Mouse (Mus musculus) mouse trophoblast stem cell (cell line): ENCODE measurements around the gene Ano1.

Experiments
- in situ Hi-C, 2 experiments: fragments of 300-500 bp; cut with MseI, MboI; formaldehyde crosslinking; loops; 2 replicates in 1 of 2; 3 replicates in 1 of 2; pipeline ENCODE4 v1.15.1; 2025

The Ano1 gene

GRCm38 (mm10) chr7:144769434-144770080, 17.8 kb upstream of the Ano1 start:
- in situ Hi-C loops, result no loop called here

DNA sequence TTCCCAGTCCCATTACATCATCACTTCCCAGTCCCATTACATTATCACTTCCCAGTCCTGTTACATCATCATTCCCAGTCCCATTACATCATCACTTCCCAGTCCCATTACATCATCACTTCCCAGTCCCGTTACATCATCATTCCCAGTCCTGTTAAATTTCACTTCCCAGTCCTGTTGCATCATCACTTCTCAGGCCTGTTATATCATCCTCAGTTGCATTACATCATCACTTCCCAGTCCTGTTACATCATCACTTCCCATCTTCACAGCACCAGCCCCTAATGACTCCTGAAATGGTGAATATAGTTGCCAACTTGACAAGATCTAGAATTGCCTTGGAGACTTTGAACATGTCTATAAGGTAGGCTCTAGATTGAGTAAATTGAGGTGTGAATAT, 17.1 kb upstream of the Ano1 start:
- in situ Hi-C loops, result no loop called here

DNA sequence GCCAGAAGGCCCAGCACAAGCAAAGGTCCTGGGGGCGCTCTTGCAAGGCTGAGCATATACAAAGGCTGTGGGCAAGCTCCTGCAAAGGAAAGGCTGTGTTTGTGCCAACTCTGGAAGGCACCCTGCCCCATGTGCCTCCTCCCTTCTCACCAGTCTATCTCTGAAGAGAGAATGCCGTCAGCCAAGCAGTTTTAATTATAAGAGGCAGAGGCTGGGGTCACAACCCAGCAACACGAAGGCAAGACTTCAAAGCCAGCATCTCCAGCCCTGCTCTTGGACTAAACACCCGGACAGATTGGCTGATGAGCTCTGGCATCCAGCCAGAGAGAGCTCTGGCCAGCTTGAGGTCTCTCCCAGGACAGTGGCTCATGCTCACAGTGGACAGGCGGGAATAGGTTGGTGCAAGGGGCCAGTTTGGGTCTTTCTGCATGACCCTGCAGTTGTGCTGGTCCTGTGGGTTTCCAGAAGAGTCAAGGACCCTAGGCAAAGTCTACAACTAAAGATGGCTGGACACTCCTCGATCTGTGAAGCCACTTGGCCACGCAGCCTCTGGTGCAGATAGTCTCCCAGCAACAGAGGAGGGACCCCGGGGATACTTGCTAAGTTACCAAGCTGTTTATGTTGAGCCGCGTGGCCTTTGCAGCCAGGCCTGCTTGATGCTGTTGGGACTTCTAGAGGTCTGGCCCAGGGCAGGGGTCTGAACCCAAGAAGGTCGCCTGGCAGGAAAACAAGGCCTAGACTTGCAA, 12.9 kb upstream of the Ano1 start:
- in situ Hi-C loops, result no loop called here

DNA sequence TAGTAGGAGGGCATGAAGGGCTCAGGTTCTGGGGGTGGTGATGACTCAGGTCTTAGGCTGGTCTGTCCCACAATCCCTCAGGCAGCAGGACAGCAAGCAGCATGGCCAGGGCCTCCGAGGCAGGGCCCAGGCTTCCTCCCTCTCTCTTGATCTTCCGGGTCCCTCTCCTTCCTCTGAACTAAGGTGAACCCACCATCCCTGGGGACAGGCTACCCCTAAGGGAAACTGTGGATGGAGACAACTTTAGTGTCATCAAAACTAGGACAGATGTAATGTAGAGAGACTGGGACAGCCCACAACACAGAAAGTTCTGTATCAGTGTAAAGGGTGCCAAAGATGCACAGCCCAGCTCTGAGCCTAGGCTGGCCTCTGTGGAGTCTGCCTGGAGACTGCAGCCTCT, 12.2 kb upstream of the Ano1 start:
- in situ Hi-C loops, result no loop called here

GRCm38 (mm10) chr7:144762496-144763235, 10.9 kb upstream of the Ano1 start:
- in situ Hi-C loops, result no loop called here

GRCm38 (mm10) chr7:144760228-144760627, 8.5 kb upstream of the Ano1 start:
- in situ Hi-C loops, result no loop called here

DNA sequence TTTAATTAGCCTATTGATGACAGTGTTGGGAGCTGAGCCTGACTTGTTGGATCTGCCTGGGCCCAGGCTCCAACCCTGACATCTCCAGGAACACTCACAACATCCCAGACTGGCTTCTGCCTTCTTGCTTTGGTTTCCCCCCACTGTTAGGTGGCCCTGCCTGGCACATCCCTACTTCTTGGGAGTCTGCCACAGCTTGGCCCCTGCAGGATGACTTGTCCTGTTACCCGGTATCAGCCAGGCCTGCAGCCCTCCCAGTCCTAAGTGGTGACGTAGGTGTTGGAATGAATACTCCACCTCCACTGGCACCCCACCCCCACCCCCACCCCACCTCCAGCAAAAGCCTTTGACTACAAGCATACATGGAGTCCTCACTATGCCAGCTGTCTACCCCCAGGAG, 7.7 kb upstream of the Ano1 start:
- in situ Hi-C loops, result no loop called here

DNA sequence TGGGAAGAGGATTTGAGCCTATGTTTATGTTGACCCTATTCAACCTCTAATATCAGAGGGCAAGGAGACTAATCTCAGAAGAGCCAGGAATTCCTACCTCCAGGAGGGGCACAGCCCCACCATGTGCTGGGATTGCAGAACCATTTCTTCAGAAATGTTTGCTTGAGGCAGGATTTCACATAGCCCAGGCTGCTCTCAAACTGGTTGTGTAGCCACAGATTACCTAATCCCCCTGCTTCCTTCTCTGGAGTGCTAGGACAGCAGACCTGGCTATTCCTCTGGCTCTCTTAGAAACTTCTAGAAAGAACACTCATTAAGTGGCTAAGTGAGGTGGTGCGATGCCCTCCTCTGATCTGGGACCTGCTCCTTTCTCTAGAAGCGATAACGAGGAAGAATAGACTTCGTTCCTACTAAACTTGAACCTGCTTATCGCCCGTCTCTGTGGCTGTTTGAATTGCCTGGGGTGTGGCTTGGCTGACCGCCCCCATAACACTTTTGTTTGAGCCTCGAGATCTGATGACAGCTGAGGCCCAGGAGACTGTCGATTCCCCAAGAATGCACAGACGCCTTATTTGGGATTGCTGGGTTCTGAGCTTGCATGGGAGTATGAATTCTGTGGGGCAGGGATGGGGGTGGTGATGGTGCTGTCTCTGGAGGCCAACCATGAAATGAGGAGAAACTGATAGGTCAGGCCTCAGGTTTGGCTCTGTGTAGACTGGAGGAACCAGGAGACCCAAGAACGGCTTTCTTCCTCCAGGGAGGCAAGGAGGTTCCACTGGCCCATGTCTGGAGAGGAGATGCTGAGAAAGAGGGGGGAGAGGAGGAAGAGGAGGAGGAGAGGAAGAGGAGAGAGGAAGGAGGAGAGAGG, 4.0 kb upstream of the Ano1 start:
- in situ Hi-C loops, result no loop called here

GRCm38 (mm10) chr7:144754722-144755121, 2.9 kb upstream of the Ano1 start:
- in situ Hi-C loops, result no loop called here

DNA sequence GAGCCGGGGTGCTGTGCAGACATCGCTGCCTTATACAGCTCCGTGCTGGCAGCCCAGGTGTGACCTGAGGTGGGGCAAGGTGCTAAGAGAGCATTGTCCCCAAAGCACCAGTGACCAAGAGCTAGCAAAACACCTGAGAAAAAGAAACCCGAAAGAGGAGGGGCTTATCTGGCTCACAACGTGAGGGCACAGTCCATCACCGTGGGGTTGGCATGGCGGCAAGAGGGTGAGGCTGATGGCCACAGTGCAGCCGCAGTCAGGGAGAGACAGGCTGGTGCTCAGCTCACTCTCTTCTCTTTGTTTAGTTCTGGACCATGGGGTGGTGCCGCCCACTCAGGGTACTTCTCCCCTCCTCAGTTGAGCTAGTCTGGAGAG, 1.9 kb upstream of the Ano1 start:
- in situ Hi-C loops, result no loop called here

- in situ Hi-C loops, result no loop called here
These were observed 1.3 kb upstream of the Ano1 start for GRCm38 (mm10) chr7:144752919-144753656.

GRCm38 (mm10) chr7:144747756-144748155, 4.0 kb downstream of the Ano1 start:
- in situ Hi-C loops, result no loop called here

DNA sequence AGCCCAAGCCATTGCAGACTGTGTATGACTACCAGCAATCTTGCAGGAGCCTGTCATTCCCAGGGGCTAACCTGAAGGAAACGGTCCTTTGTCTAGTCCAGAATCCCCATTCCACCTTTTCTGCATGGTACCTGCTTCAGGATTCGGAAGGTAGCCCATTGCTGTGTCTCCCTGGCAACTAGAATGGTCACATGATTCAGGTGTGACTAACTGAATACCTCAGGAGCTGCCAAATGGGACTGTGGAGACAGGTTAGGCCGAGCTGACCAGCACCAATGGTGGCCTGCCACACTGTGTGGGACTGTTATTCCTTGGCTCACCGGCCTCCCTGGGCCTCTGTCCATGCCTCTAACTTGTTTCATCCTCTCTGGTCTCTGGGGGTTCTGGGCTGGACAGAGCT, 5.3 kb downstream of the Ano1 start:
- in situ Hi-C loops, result no loop called here

DNA sequence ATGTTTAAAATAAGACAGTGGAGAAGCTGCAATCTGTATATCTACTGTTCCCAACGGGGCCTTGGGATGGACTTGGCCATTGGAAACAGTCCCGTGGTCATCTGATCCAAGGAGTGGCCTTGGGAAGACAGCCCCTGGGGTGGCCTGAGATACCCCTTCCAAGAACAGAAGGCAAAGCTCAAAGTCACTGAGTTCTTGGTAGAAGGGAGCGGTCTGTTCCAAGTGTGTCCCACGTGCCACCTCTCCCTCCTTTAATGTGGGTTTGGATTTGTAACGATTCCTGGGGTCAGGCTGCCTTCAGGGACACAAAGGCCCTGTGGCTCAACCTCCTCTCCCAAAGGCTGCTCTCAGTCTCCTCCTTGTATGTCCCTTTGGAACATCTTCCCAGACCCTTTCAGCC, 7.9 kb downstream of the Ano1 start:
- in situ Hi-C loops, result no loop called here

GRCm38 (mm10) chr7:144740643-144741042, 11.1 kb downstream of the Ano1 start:
- in situ Hi-C loops, result no loop called here

DNA sequence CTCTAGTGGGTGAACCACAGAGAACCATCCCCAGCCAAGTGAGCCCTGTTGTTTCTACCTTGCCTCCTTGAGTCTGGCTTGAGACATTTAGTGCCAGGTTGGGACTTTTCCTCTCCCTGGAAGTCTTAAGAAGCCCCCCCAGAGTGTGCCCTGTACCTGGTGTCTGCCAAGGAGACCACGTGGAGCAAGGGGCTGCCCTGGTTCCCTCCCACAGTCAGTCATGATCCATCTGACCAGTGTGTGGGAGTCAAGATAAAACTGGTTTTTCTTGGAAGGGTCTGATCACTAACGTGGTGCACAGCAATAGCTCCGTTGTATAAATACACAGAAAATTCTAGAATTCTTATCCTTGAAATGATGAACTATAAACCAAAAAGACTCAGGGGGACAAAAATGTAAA, 12.0 kb downstream of the Ano1 start:
- in situ Hi-C loops, result no loop called here

DNA sequence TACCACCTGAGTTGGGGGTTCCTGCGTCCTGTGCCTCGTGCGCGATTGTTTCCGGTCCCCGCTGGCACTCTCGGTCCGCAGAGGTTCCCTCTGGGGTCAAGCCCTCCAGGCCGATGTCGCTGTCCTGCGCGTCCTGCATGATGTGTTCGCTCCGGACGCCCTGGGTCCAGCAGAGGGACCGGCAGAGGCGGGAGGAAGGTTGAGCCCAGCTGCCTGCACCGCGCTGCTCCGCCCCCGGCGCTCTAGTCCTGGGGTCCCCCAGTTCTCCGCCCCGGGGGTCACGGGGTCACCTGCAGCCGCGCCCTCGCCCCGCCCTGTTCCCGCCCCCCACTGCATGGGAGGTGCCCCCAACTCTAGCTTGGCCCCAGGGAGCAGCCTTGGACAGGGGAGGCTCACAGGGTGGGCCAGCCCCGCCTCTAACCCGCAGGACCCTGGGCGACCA, 13.4 kb downstream of the Ano1 start:
- in situ Hi-C loops, result no loop called here

GRCm38 (mm10) chr7:144731897-144732291, 19.9 kb downstream of the Ano1 start:
- in situ Hi-C loops, result no loop called here

DNA sequence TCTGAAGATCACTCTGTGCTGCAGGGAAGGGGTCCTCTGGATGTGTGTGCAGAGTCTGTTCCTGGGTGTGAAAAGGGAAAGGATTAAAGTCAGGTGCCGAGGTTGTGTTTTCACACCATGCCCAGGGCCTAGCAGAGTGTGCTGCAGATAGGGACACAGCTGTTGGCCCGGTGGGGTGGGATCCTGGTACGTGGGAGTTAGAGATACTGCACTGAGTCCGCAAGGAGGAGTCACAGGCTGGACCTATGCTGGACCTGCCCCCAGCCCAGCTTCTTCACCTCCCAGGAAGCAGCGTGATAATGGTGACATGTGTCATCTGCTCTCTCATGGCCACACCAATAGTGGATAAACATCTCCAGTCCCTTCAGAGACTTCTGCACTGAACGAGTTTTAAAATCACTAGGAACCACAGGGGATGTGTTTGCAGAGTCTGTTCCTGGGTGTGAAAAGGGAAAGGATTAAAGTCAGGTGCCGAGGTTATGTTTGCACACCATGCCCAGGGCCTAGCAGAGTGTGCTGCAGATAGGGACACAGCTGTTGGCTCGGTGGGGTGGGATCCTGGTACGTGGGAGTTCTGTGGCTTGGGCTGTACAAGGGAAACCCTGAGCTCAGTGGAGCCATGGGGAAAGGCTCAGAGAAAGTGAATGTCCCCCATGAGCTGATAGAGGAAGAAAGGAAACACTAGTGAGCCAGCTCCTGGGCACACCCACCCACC, 20.4 kb downstream of the Ano1 start:
- in situ Hi-C loops, result no loop called here

- in situ Hi-C loops, result no loop called here
These were observed 27.5 kb downstream of the Ano1 start for GRCm38 (mm10) chr7:144724283-144724682.

- in situ Hi-C loops, result no loop called here
These were observed 31.8 kb downstream of the Ano1 start for GRCm38 (mm10) chr7:144719956-144720355.
